9 mouse cellular contexts compared by ENCODE assay signal in the genomic region with DNA sequence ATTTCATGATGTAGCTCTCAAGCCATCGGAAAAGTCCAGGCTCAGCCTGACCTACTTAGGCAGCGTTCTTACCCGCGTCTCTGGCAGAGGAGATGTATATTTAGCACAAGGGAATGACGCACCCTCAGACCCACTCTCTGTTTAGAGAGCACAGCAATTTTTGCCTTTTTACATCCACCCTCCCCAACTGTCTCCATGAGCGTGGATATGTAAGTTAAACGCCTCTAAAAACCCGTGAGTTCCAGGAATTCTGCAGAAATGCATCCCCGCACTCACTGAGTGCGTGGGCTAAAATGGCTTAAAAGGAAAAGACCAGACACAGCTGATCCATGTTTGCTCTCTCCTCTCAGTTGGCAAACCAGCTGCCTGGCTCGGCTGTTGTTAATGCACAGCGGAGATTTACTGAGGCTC.
DNase-seq lines count a peak whose midpoint lies in the region; ATAC-seq and TF ChIP-seq lines count a peak whose summit lies in the region.
"Had no signal": no experiment of that assay in that cellular context is flagged by ENCODE, and none has a peak within 500 bp of the region (broad histone marks: within the 10 kb centered on the region; RNA-seq: fewer than 3 reads in every experiment).

No protein-coding gene starts in this region.

- H3K27me3 ChIP-seq in stomach, embryonic 16.5 days (ENCODE audit: control insufficient read depth, insufficient read depth, low read length): no peaks in the 10 kb centered on the region
- H3K27me3 ChIP-seq in hindbrain, embryonic 11.5 days (ENCODE audit: control insufficient read depth, insufficient read depth, low read length): no peaks in the 10 kb centered on the region
- H3K27me3 ChIP-seq: hindbrain, embryonic 15.5 days had no signal

- no peaks in the 10 kb centered on the region for H3K4me1 ChIP-seq in lung, adult 2 months (ENCODE audit: control insufficient read depth, insufficient read depth, low read length)
- H3K4me1 ChIP-seq in stomach, embryonic 16.5 days (ENCODE audit: control insufficient read depth, insufficient read depth, low read length): peaks cover 4% of the 10 kb centered on the region; the same call in 1 of the 2 replicates
- H3K4me1 ChIP-seq in hindbrain, embryonic 11.5 days (replicated peaks; ENCODE audit: control insufficient read depth, insufficient read depth, low read length): no peaks in the 10 kb centered on the region

- DNase-seq in adrenal gland, postnatal 14 days: peak; percentile 37
- no peak for DNase-seq in adrenal gland, adult 8-10 months
- DNase-seq in lung, postnatal 10 days: peak; percentile 27
- DNase-seq in lung, adult 2 months: no peak
- DNase-seq in left cerebral cortex, adult 9 months (ENCODE audit: low spot score in 2 of 2): peak; percentile 74 to 86
- DNase-seq in hindbrain, embryonic 11.5 days (ENCODE audit: low spot score): no peak
- DNase-seq in urinary bladder, postnatal 10 days (ENCODE audit: low spot score): no peak

- H3K4me2 ChIP-seq in stomach, embryonic 16.5 days (ENCODE audit: low read depth, low read length): peak overlapping the region; percentile 35; the same call in 1 of the 2 replicates
- no peak overlapping the region for H3K4me2 ChIP-seq in hindbrain, embryonic 11.5 days (replicated peaks; ENCODE audit: low read depth, low read length)
- H3K4me2 ChIP-seq: hindbrain, embryonic 15.5 days had no signal

- no peak for TF ChIP-seq POLR2A in lung, adult 2 months (IDR thresholded peaks at IDR 0.05; ENCODE audit: borderline replicate concordance, extremely low read depth, low read depth, low read length)

- H3K9ac ChIP-seq in stomach, embryonic 16.5 days (ENCODE audit: low read length): 0 out of 2 replicates have a peak overlapping the region, but pooled peaks have one; percentile 16
- no peak overlapping the region for H3K9ac ChIP-seq in hindbrain, embryonic 11.5 days (ENCODE audit: low read depth, low read length)
- H3K9ac ChIP-seq: hindbrain, embryonic 15.5 days had no signal

- 58% methylated on average over 12 of the region's 12 CpGs for WGBS in lung, adult 2 months
- 33% methylated on average over 12 of the region's 12 CpGs for WGBS in stomach, embryonic 16.5 days
- 86% methylated on average over 12 of the region's 12 CpGs for WGBS in hindbrain, embryonic 11.5 days

- no peaks in the 10 kb centered on the region for H3K9me3 ChIP-seq in stomach, embryonic 16.5 days (replicated peaks; ENCODE audit: control insufficient read depth, low read length)
- H3K9me3 ChIP-seq in hindbrain, embryonic 11.5 days (ENCODE audit: control insufficient read depth, low read length): no peaks in the 10 kb centered on the region
- H3K9me3 ChIP-seq: hindbrain, embryonic 15.5 days had no signal

- peak; percentile 50; the same call in 1 of the 2 replicates for ATAC-seq in stomach, embryonic 16.5 days (ENCODE audit: insufficient read depth, low FRiP score)
- no peak for ATAC-seq in hindbrain, embryonic 11.5 days (ENCODE audit: low FRiP score)

- H3K36me3 ChIP-seq in stomach, embryonic 16.5 days (ENCODE audit: control insufficient read depth, insufficient read depth, low read length): no peaks in the 10 kb centered on the region
- no peaks in the 10 kb centered on the region for H3K36me3 ChIP-seq in hindbrain, embryonic 11.5 days (ENCODE audit: control insufficient read depth, insufficient read depth, low read length)
- H3K36me3 ChIP-seq: hindbrain, embryonic 15.5 days had no signal

- no peak for TF ChIP-seq CTCF in lung, adult 2 months (IDR thresholded peaks at IDR 0.05; ENCODE audit: insufficient read depth, low read length)

- no peak overlapping the region for H3K4me3 ChIP-seq in lung, adult 2 months (replicated peaks; ENCODE audit: extremely low read depth, low read depth, low read length)
- H3K4me3 ChIP-seq in stomach, embryonic 16.5 days (replicated peaks; ENCODE audit: low read length): no peak overlapping the region
- no peak overlapping the region for H3K4me3 ChIP-seq in hindbrain, embryonic 11.5 days (ENCODE audit: low read depth, low read length)
- H3K4me3 ChIP-seq: hindbrain, embryonic 15.5 days had no signal

- peak overlapping the region; percentile 58; the same call in 1 of the 2 replicates for H3K27ac ChIP-seq in stomach, embryonic 16.5 days (ENCODE audit: low read length)
- no peak overlapping the region for H3K27ac ChIP-seq in hindbrain, embryonic 11.5 days (ENCODE audit: low read depth, low read length)
- H3K27ac ChIP-seq: hindbrain, embryonic 15.5 days had no signal

Comparison
In these comparisons a context has a peak if more than half of its experiments do, and no peak if none do; other contexts are left out.
1. DNase-seq: peak in adrenal gland, postnatal 14 days (single experiment), lung, postnatal 10 days (single experiment) and left cerebral cortex, adult 9 months (2 of 2); none in adrenal gland, adult 8-10 months (single experiment), lung, adult 2 months (single experiment), hindbrain, embryonic 11.5 days (single experiment) and urinary bladder, postnatal 10 days (single experiment).